In genomic region chr7:19001807-19002085, GRCm38 (mm10) we compare ENCODE assay signal across 10 mouse cellular contexts. TPM values are rescaled to one million over a fixed set of nuclear protein-coding genes. Genes with fewer than 3 reads are reported as not detected.
DNase-seq lines count a peak whose midpoint lies in the region; ATAC-seq and TF ChIP-seq lines count a peak whose summit lies in the region.
"Had no signal": no experiment of that assay in that cellular context is flagged by ENCODE, and none has a peak within 500 bp of the region (broad histone marks: within the 10 kb centered on the region; RNA-seq: fewer than 3 reads in every experiment).

No protein-coding gene starts in this region.

- peak overlapping the region; percentile 65; the same call in 1 of the 2 replicates for H3K4me2 ChIP-seq in kidney, embryonic 14.5 days (replicated peaks; ENCODE audit: low read depth, low read length)

- H3K27ac ChIP-seq in kidney, embryonic 14.5 days (ENCODE audit: low read depth, low read length), result peak overlapping the region; percentile 44
- H3K27ac ChIP-seq in thymus, adult 2 months (ENCODE audit: control insufficient read depth, insufficient read depth, low read length), result peak overlapping the region; percentile 97

- H3K9me3 ChIP-seq in kidney, embryonic 14.5 days (ENCODE audit: control insufficient read depth, low read length), result no peaks in the 10 kb centered on the region
- H3K9me3 ChIP-seq: hindbrain, embryonic 10.5 days had no signal

- 31% methylated on average over 3 of the region's 3 CpGs for WGBS in kidney, embryonic 14.5 days
- 79% methylated on average over 3 of the region's 3 CpGs for WGBS in thymus, adult 2 months

- TF ChIP-seq POLR2A in thymus, adult 2 months (IDR thresholded peaks at IDR 0.05; ENCODE audit: control insufficient read depth, extremely low read depth, insufficient read depth, low read length, poor library complexity), result no peak

- peaks cover 15% of the 10 kb centered on the region for H3K36me3 ChIP-seq in kidney, embryonic 14.5 days (ENCODE audit: control insufficient read depth, insufficient read depth, low read length)
- peaks cover 6% of the 10 kb centered on the region; the same call in 1 of the 2 replicates for H3K36me3 ChIP-seq in thymus, adult 2 months (ENCODE audit: control insufficient read depth, insufficient read depth, low read length)

- peaks cover 31% of the 10 kb centered on the region for H3K4me1 ChIP-seq in kidney, embryonic 14.5 days (ENCODE audit: control insufficient read depth, insufficient read depth, low read length)
- H3K4me1 ChIP-seq in thymus, adult 2 months (replicated peaks; ENCODE audit: control insufficient read depth, insufficient read depth, low read length), result peaks cover 40% of the 10 kb centered on the region

- no peak for TF ChIP-seq CTCF in thymus, adult 2 months (IDR thresholded peaks at IDR 0.05; ENCODE audit: borderline replicate concordance, control insufficient read depth, extremely low read depth, insufficient read depth, low read length, poor library complexity)

- H3K27me3 ChIP-seq in kidney, embryonic 14.5 days (ENCODE audit: control insufficient read depth, insufficient read depth, low read length), result no peaks in the 10 kb centered on the region
- no peaks in the 10 kb centered on the region for H3K27me3 ChIP-seq in thymus, adult 2 months (ENCODE audit: control insufficient read depth, insufficient read depth, low read length)

- no peak for ATAC-seq in kidney, embryonic 14.5 days (ENCODE audit: low FRiP score, low TSS enrichment)

- peak; percentile 72 for DNase-seq in cerebellum, adult 9-10 months
- DNase-seq in cerebellum, postnatal 36 days, result no peak
- DNase-seq in kidney, adult 9 months, result no peak
- DNase-seq in thymus, adult 2 months, result no peak
- DNase-seq in thymus, adult 18-20 months, result no peak
- no peak for DNase-seq in T-cell, adult 2 months (ENCODE audit: low spot score)
- DNase-seq in thymus, postnatal 36 days, result no peak
- DNase-seq: right cerebral cortex, postnatal 14 days had no signal

- H3K4me3 ChIP-seq in kidney, embryonic 14.5 days (ENCODE audit: low read length), result no peak overlapping the region
- peak overlapping the region; percentile 77; the same call in 1 of the 2 replicates for H3K4me3 ChIP-seq in thymus, adult 2 months (ENCODE audit: control insufficient read depth, insufficient read depth, low read length)

- no peak overlapping the region for H3K9ac ChIP-seq in kidney, embryonic 14.5 days (ENCODE audit: low read depth, low read length)

RNA-seq across cellular contexts. Expression of gene Irf2bp1, which starts 2.1 kb away (rescaled TPM):
- 28.6 and 30.3 TPM in 2 replicates for polyA plus RNA-seq in kidney, embryonic 14.5 days (2014; fragmentation: Nextera tagmentation; extraction: Ambion mirVana)
- 67.2 and 76.3 TPM in 2 replicates for polyA plus RNA-seq in thymus, adult 2 months (2012; rRNA removed)

RNA-seq across cellular contexts. Expression of gene Mypop, which starts 10.7 kb away (rescaled TPM):
- 3.9 and 4.9 TPM in 2 replicates for polyA plus RNA-seq in kidney, embryonic 14.5 days (2014; fragmentation: Nextera tagmentation; extraction: Ambion mirVana)
- 3.6 and 5.0 TPM in 2 replicates for polyA plus RNA-seq in thymus, adult 2 months (2012; rRNA removed)

RNA-seq across cellular contexts. Expression of gene Nanos2, which starts 14.5 kb away (rescaled TPM):
- polyA plus RNA-seq in kidney, embryonic 14.5 days (2014; fragmentation: Nextera tagmentation; extraction: Ambion mirVana), result not detected in 2 replicates
- polyA plus RNA-seq in thymus, adult 2 months (2012; rRNA removed), result 0.12 TPM in 1 of 2 replicates, not detected in the other

RNA-seq across cellular contexts. Expression of gene Foxa3, which starts 21.6 kb away (rescaled TPM):
- polyA plus RNA-seq in kidney, embryonic 14.5 days (2014; fragmentation: Nextera tagmentation; extraction: Ambion mirVana), result not detected in 2 replicates
- polyA plus RNA-seq in thymus, adult 2 months (2012; rRNA removed), result 0.51 and 0.69 TPM in 2 replicates
- polyA plus RNA-seq: hindbrain, embryonic 10.5 days had no signal

RNA-seq across cellular contexts. Expression of gene Sympk, which starts 22.4 kb away (rescaled TPM):
- 26.7 and 39.4 TPM in 2 replicates for polyA plus RNA-seq in kidney, embryonic 14.5 days (2014; fragmentation: Nextera tagmentation; extraction: Ambion mirVana)
- polyA plus RNA-seq in thymus, adult 2 months (2012; rRNA removed), result 150 and 189 TPM in 2 replicates
